Mouse (Mus musculus) cerebellum, adult 9-10 months (tissue): Measurements from ENCODE around the gene Phf2.

Experiments used
- DNase-seq: peaks from one replicate; pipeline ENCODE4 v3.0.0; 2022

The Phf2 gene

DNA sequence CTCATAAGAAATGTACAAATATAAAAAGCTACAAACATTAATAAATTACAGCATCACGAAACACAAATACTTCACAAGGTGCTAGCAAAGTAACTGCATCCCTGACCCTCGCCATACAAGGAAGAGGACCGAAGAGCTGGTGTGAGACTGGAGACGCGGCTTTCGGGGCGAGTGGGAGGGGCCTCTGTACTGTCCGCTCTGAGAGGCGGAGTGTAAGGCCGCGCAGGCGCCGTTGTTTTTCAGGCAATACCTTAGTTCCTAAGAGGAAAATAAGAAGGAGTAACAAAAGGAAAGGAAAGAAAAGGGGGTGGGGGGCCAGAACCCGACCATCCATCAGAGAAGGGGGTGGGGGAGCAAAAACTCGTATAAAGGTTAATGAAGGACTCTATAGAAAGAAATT is 68.7 kb downstream of the Phf2 start:
- DNase-seq = no peak

DNA sequence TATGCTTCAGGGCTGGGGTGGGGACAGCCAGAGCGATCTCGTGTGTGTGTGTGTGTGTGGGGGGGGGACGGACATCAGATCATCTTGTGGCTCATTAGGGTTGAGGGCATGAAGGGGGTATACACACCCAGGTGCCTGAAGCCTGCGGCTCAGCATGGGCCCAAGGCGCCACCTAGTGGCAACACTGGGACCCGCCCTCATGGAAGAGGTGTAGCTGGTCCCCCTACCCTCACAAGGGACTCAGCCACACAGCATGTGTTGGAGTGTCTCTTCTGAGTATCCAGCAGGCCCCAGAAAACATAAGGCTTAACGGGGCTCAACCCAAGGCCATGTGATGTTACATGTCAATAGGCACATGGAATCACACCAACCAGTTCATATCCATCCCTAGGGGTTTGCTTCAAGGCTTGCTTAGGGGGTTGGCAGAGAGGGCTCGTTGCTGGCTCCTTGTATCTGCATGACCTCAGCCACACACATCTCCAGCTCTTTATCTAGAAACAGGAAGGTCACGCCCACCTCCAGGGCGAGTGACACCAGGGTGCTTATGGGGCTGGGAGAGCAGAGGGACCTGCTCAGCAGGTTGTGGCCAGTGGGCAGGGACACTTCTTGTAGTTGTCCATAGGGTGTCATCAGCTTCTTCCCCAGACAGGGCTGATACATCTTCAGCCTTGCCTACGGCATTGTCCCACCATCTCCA is 69.9 kb downstream of the Phf2 start:
- peak; percentile 61 for DNase-seq

GRCm38 (mm10) chr13:48798256-48798771 is 72.6 kb downstream of the Phf2 start:
- DNase-seq = peak; percentile 63

DNA sequence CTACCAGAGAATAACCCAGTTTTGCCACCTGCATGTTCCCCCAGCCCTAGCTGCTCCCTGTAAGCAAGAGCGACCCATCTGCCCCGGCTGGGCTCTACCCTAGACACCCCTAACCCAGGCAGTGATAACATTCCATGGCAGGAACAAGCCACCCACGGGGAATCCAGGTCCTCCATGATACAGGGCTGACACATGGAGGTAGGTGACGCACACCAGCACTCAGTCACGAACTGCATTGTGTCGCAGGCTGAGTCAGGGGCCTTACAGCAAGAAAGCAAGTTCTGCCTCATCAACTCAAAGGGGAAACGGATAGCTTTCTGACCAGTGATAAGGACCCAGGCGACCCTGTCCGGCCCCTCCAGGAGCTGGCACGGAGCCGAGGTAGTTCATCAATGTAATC is 74.0 kb downstream of the Phf2 start:
- DNase-seq = peak; percentile 21

DNA sequence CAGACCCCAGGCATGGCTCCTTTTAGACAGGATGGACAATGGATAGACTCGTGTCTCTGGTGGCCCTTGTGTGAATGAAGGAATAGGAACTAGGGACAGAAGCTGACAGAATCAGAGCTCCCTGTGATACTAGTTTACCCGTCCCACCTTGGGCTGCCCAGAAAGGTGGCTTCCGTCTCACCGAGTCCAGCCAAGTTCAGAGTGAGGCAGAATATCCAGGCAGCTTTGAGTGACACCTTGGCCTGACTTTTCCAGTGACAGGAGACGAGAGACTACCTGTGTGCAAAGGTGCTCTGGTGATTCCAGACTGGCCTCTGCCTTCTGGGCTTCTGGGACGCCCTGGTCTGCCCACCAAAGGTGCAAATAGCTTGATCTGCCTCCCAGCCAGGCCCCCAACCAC is 75.2 kb downstream of the Phf2 start:
- no peak for DNase-seq

DNA sequence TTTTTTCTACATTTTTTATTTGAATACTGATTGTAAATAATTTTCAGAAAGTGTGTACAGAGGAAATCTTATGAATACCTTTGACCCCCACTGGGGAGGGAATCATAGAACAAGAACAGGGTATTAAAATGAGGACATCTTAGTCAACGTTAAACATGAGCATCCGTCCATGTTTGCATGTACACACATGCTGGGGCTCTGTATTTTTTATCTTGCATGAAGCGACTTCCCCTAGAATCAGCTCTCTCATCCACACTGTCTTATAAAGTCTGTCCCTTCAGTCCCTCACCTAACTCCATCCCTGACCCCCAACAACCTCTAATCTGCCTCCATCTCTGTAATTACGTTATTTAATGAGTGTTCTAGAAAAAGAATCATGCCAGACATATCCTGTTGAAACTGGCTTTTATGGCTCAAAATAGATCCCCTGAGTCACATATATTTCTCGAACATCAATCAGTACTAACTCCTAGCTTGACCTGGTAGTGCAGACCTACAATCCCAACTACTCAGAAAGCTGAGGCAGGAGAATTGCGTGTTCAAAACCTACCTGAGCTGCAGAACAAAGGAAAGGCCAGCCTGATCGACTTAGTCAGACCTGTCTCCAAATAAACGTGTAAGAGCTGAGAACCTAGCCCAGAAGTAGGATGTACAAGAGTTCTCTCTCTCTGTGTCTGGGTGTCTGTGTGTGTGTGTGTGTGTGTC is 86.2 kb downstream of the Phf2 start:
- DNase-seq = no peak

- no peak for DNase-seq
Observed at GRCm38 (mm10) chr13:48784151-48784550, 86.8 kb downstream of the Phf2 start.

- no peak for DNase-seq
Observed at GRCm38 (mm10) chr13:48782727-48783725, 87.9 kb downstream of the Phf2 start.

- no peak for DNase-seq
Observed at GRCm38 (mm10) chr13:48780345-48781010, 90.4 kb downstream of the Phf2 start.

- DNase-seq = no peak
Observed at GRCm38 (mm10) chr13:48779592-48780344, 91.2 kb downstream of the Phf2 start.

DNA sequence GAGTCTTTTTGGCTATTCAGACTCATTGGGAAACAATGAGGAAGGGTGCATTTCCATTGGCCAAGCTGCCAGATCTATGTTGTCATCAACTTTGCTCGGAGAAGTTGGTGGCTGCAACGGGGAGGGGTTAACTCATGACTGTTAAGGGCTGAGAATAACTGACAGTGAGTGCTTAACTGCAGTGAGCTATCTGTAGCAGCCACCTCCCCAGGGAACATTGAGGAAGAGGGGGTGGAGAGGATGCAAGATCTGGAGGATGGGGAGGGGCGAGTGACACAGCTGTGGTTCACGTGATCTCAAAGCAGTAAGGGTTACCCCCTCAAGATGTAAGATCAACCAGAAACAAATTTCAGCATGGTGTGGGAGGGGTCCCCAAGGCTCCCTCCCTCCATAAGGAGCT is 92.8 kb downstream of the Phf2 start:
- no peak for DNase-seq

- no peak for DNase-seq
Observed at GRCm38 (mm10) chr13:48774506-48774905, 96.4 kb downstream of the Phf2 start.

DNA sequence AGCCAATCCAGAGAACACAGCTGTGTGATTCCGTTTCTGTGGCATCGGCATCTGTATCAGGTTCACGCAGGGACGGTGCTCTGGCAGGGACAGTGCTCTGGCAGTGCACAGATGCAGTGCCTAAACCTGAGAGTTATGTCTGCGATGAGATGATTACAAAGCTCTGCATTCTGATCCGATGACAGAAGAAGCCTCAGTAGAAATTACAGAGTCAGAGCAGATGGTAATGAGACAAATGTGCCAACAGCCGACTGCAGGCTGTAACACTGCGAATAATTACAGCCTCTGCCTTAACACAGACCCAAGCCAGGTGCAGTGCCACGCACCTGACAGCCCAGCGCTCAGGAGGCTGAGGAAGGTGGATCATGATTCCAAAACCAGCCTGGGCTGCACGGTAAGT is 102.8 kb downstream of the Phf2 start:
- no peak for DNase-seq

DNA sequence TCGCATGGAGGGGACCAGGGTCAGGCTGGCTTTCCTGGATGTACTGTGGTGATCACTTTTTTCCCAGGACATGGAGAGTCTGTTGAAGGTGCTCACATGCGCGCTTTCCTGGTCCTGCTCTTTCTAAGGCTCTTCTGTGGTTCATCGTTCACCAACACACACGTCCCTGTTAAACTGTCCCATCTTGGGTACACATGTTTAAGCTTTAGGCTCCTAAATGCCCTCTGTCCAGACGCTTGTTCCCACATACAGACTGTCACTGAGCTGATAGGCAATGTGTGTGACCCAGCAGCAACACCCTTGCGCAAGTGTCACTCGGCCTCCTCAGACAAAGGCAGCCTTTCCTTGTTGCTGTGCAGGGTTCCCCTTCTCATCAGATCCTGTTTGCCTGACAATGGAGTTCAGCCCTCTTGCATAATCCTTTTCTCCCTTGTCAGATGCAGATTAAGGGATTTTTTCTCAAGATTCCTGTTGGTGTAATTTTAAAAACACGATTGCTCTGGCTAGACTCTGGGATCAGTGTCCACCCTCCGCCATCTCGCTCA is 107.1 kb downstream of the Phf2 start:
- no peak for DNase-seq

- DNase-seq = no peak
Observed at GRCm38 (mm10) chr13:48760855-48761436, 110.0 kb downstream of the Phf2 start.

DNA sequence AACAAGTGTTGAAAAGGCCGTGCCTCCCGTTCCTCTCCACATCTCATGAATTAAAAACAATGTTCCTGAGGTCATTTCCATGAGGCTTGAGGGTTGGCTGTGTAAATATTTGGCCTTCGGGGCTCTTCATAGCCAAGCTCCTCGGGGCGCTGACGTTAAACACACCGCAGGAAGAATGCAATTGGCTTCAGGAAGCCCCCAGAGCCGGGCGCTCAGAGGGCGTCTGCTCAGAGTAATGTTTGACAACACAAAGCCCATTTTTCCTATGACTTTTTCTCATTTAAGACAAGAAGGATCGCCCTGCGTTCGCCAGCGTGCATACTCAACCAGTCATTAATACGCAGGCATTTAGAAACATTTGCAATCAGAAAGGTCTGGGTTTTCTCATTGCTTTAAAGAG is 114.2 kb downstream of the Phf2 start:
- DNase-seq = no peak
